Mouse (Mus musculus) heart, embryonic 16.5 days (tissue): ENCODE measurements at regions not wholly inside any gene's neighbourhood (a gene's known extent, or its start where the extent isn't known, plus 50 kb on each side); places are given as distances from the start of the nearest gene placed in this dataset.

Experiments
- ATAC-seq: fragments of 200-750 bp; cut with Nextera tagmentation; replicated peaks from 2 replicates; pipeline ENCODE4 v1.8.0; 2017; ENCODE audit warnings: moderate number of reproducible peaks; ENCODE audit not compliant: insufficient read depth, low FRiP score; ENCODE audit errors: extremely low read depth
- H3K27ac ChIP-seq: fragments of 300-500 bp; sonication (generic); 2 replicates; pipeline ENCODE4 v1.5.1; 2014; ENCODE audit warnings: mild to moderate bottlenecking, low read length, control low read depth, moderate library complexity
- H3K27me3 ChIP-seq: fragments of 300-500 bp; sonication (generic); 2 replicates; pipeline ENCODE4 v1.6.1; 2014; ENCODE audit warnings: low read length, mixed read lengths; ENCODE audit not compliant: control insufficient read depth, insufficient read depth
- H3K36me3 ChIP-seq: fragments of 300-500 bp; sonication (generic); 2 replicates; pipeline ENCODE4 v1.6.1; 2014; ENCODE audit not compliant: control insufficient read depth, insufficient read depth
- H3K4me1 ChIP-seq: fragments of 300-500 bp; sonication (generic); 2 replicates; pipeline ENCODE4 v1.6.1; 2014; ENCODE audit warnings: low read length, mixed read lengths; ENCODE audit not compliant: control insufficient read depth, insufficient read depth
- H3K4me2 ChIP-seq: fragments of 300-500 bp; sonication (generic); 2 replicates; pipeline ENCODE4 v1.6.1; 2014; ENCODE audit warnings: low read depth, mild to moderate bottlenecking, control low read depth, low read length
- H3K4me3 ChIP-seq: fragments of 300-500 bp; sonication (generic); 2 replicates; pipeline ENCODE4 v1.5.1; 2014; ENCODE audit warnings: mild to moderate bottlenecking, control low read depth, low read length
- H3K9ac ChIP-seq: fragments of 300-500 bp; sonication (generic); 2 replicates; pipeline ENCODE4 v1.6.1; 2014; ENCODE audit warnings: low read length, control low read depth
- H3K9me3 ChIP-seq: fragments of 300-500 bp; sonication (generic); replicated peaks from 2 replicates; pipeline ENCODE4 v1.6.1; 2016; ENCODE audit warnings: low read length; ENCODE audit not compliant: control insufficient read depth
- whole genome bisulfite sequencing: fragments of 180-500 bp; shearing (Covaris S2); extraction: QIAGEN DNeasy Blood & Tissue Kit; methylation state at CpG from one replicate; pipeline ENCODE4 v1.1.7; 2014; 5-methylcytosine and 5-hydroxymethylcytosine counted together

DNA sequence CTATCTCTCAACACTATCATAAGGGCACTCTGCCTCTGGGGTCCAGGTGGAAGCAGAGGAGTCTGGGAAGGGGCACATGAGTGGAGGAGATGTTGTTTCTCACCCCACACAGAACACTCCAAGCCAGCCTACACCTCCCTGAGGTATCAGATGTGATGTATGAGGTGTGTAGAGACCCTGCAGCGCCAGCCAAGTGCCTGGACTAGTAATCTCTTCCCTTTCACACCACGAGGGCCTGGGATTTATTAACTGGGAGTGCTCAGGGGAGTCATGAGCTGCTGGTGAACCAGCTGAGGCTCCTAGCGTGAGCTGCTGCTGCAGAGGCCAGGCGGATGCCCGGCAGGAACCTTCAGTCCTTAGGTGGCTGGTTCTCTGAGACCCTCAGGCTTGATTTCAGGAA lies 60.6 kb upstream of the Tle3 start:
- H3K9me3 ChIP-seq: no peaks in the 10 kb centered on the region

DNA sequence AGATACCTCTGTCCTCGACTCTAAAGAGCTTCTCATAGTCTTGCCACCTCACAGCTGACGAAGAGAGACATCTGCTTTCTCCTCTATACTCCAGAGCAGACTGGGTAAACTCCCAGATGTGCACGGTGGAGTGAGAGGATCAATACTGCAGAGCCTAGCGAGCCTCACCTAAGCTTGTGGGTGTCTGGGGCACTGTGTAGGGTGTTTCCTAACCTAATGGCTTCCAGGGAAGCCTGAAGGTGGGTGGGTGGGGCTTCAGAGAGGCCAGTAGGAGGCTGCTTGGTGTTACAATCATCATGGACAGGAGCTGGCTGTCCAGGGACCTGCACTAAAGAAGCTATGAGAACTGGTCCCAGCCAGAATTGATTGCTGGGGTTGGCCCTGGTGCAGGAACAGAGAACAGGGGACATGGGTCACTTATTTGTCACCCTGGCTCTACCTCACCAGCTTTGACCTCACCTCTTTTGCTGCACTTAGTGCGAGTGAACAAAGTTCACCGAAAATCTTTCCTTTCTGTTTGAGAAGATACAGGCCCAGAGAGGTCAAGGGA lies 57.5 kb upstream of the Tle3 start:
- Histone ChIP-seq H3K27me3 (peaks cover 98% of the 10 kb centered on the region), H3K4me3 (no peak overlapping the region), H3K4me1 (peaks cover 20% of the 10 kb centered on the region), H3K36me3 (no peaks in the 10 kb centered on the region), H3K27ac (no peak overlapping the region; the same call in 1 of the 2 replicates), H3K4me2 (no peak overlapping the region), H3K9me3 (peaks cover 6% of the 10 kb centered on the region; the same call in 1 of the 2 replicates), H3K9ac (no peak overlapping the region)
- WGBS: 56% methylated on average over 6 of the region's 6 CpGs
- ATAC-seq: no peak

More for the DNA sequence above, 60.6 kb upstream of the Tle3 start:
- H3K36me3 ChIP-seq: no peaks in the 10 kb centered on the region
- H3K4me2 ChIP-seq: no peak overlapping the region
- no peak for ATAC-seq
- peaks cover 90% of the 10 kb centered on the region for H3K27me3 ChIP-seq
- 38% methylated on average over 5 of the region's 5 CpGs for WGBS
- H3K4me1 ChIP-seq: peaks cover 20% of the 10 kb centered on the region
- no peak overlapping the region for H3K9ac ChIP-seq
- no peak overlapping the region for H3K27ac ChIP-seq
- H3K4me3 ChIP-seq: no peak overlapping the region

DNA sequence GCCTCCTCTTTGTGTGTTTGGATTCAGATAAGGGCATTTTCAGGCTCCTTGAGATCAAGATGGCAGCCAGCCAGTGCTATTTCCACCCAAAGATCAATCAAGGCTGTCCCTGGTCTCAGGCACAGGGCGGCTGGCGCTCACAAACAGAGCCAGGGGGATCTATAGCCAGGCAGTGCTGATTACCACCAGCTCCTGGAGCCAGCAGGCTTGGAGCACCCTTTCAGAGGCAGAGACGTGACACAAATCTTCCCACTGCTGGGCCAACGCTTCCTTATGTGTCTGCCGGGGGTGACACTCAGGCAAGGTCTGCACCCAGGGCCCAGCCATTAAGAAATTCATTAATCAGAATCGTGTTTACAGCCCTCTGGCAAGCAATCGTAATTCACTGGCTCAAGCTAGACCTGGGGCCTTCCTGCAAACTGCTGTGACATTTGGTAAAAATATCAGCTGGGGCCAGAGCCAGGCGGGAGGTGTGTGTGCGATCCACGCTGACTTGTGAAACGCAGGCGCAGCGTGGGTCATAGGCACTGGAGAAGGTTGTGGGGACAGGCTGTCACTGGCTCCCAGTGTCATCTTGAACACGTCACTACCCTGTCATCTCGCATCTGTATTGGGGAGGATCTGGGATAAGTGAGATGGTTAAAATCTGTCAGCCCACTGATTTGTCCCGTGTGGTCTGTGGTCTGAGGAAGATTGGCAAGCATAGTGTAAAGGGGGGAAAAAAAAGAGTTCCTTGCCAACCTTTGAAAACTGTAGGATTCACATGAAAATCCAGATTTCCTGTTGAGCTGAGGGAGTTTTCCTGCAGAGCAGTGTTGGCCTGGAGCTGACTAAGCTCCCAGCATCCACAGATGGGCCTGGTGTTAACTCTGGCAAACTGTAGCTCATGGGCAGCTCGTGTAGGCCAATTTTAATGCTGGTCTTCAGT lies 56.5 kb upstream of the Tle3 start:
- WGBS: 29% methylated on average over 17 of the region's 17 CpGs
- Histone ChIP-seq H3K9ac (no peak overlapping the region), H3K27me3 (peaks cover 98% of the 10 kb centered on the region), H3K27ac (peak overlapping the region; percentile 71), H3K4me1 (peaks cover 20% of the 10 kb centered on the region), H3K9me3 (peaks cover 6% of the 10 kb centered on the region; the same call in 1 of the 2 replicates), H3K36me3 (no peaks in the 10 kb centered on the region), H3K4me3 (no peak overlapping the region), H3K4me2 (no peak overlapping the region)
- peak; percentile 57 for ATAC-seq

DNA sequence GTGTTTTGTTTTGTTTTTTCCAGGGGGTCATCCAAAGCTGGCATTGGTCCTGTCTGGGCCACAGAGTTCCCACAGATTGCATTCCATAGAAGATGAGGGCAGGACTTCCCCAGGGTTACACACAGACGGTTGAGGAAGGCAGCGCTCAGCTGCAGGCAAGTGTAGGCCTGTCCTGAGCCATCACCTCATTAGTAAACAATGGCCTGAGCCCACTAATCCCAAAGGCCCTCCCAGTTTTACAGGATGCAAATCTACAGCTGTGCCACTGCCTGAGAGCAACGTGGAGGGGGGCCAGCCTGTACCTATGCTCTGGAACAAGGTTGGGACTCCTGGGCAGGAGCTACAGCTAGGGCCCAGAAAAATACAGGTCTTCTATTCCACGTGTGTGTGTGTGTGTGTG lies 55.7 kb upstream of the Tle3 start:
- no peak for ATAC-seq
- H3K4me2 ChIP-seq: no peak overlapping the region
- peak overlapping the region; percentile 36; the same call in 1 of the 2 replicates for H3K27ac ChIP-seq
- H3K9me3 ChIP-seq: peaks cover 6% of the 10 kb centered on the region; the same call in 1 of the 2 replicates
- H3K4me1 ChIP-seq: peaks cover 22% of the 10 kb centered on the region
- no peaks in the 10 kb centered on the region for H3K36me3 ChIP-seq
- WGBS: 47% methylated on average over 4 of the region's 4 CpGs
- H3K27me3 ChIP-seq: peaks cover 96% of the 10 kb centered on the region
- no peak overlapping the region for H3K4me3 ChIP-seq
- no peak overlapping the region for H3K9ac ChIP-seq

DNA sequence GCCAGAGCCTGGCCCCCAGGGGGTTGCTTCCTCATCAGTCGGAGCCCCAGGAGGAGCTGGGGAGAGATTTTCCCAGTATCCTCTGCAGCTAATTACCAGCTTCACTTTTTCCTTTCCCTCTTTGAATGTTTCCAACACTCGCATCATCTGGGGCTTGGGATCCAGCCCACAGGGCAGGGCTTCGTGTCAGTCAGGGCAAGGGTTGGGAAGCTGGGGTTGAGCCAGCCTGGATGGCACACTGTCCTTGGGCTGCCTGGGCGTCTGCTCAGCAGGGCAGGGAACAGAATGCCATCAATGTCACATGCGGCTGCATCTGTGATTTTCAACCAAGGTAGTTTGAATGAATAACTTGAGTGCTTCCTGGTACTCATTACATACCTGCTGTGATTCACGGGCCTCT lies 52.4 kb upstream of the Tle3 start:
- Histone ChIP-seq H3K9me3 (peaks cover 6% of the 10 kb centered on the region; the same call in 1 of the 2 replicates), H3K4me1 (peaks cover 29% of the 10 kb centered on the region)
- no peak for ATAC-seq

DNA sequence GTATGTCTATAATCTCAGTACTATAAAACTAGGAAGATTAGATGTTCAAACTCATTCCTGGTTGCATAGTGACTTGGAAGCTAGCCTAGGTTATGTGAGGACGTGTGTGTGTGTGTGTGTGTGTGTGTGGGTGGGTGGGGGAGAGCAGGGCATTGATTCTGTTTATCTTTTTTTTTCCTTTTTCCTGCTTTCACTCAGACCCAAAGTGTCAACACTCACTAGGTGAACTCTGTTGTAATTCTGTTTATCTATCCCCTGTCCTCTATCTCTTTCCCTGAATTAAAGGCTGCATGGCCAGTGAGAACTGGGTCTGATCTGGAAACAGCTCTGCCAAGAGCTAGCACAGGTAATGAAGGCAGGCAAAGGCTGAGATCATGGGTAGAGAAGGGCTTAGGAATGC lies 50.9 kb upstream of the Tle3 start:
- Histone ChIP-seq H3K4me3 (no peak overlapping the region), H3K9ac (no peak overlapping the region), H3K4me1 (peaks cover 25% of the 10 kb centered on the region), H3K4me2 (no peak overlapping the region), H3K36me3 (no peaks in the 10 kb centered on the region), H3K9me3 (peaks cover 6% of the 10 kb centered on the region; the same call in 1 of the 2 replicates), H3K27me3 (peaks cover 97% of the 10 kb centered on the region), H3K27ac (no peak overlapping the region)
- WGBS: 48% methylated on average over 1 of the region's 1 CpGs
- ATAC-seq: no peak

More for the DNA sequence above, 52.4 kb upstream of the Tle3 start:
- H3K4me3 ChIP-seq: no peak overlapping the region
- H3K9ac ChIP-seq: no peak overlapping the region
- peaks cover 96% of the 10 kb centered on the region for H3K27me3 ChIP-seq
- H3K36me3 ChIP-seq: no peaks in the 10 kb centered on the region
- no peak overlapping the region for H3K4me2 ChIP-seq
- H3K27ac ChIP-seq: no peak overlapping the region
- 57% methylated on average over 6 of the region's 6 CpGs for WGBS

DNA sequence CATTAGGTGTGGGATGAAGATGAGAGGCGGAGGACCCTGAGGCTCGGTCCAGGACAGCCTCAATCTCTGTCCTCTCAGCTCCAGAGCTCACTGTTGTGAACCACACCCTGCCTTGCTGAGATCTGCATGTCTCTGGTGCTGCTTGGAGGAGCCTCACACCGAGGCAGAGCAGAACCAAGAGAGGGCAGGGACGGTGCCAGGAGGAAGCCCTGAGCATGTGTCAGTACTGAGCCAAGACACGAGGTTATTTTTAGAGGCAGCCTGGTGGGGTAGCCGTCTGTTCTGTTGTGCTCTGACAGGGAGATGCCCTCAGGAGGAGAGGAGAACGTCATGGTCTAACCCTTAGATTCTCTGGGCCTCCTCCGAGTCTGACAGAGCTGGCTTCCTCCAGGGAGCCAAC lies 50.3 kb upstream of the Tle3 start:
- peaks cover 6% of the 10 kb centered on the region; the same call in 1 of the 2 replicates for H3K9me3 ChIP-seq
- WGBS: 26% methylated on average over 8 of the region's 8 CpGs
- H3K9ac ChIP-seq: no peak overlapping the region
- ATAC-seq: peak; percentile 20; the same call in 1 of the 2 replicates
- peaks cover 97% of the 10 kb centered on the region for H3K27me3 ChIP-seq
- H3K36me3 ChIP-seq: no peaks in the 10 kb centered on the region
- peaks cover 22% of the 10 kb centered on the region for H3K4me1 ChIP-seq
- no peak overlapping the region for H3K27ac ChIP-seq
- H3K4me3 ChIP-seq: no peak overlapping the region
- H3K4me2 ChIP-seq: no peak overlapping the region

DNA sequence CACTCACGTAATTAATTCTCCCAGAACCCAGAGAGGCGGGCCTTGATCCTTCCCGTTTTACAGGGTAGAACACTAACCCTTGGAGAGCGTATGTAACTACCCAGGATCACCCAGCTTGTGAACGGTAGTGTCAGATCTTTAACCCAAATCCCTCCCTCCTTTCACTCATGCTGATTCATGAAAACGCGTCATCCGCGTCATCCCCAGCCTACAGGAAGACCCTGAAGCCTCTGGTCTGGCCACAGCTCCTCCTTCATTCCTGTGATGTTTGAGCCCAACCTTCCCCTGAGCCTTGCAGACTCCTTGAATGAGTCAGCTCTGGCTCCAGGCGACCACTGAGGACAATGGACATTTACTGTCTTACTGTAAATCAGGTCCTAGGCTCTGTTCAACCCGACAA lies 49.8 kb upstream of the Tle3 start:
- H3K4me2 ChIP-seq: no peak overlapping the region
- no peak overlapping the region for H3K4me3 ChIP-seq
- 44% methylated on average over 11 of the region's 11 CpGs for WGBS
- peaks cover 22% of the 10 kb centered on the region for H3K4me1 ChIP-seq
- peaks cover 97% of the 10 kb centered on the region for H3K27me3 ChIP-seq
- H3K9me3 ChIP-seq: peaks cover 6% of the 10 kb centered on the region; the same call in 1 of the 2 replicates
- H3K36me3 ChIP-seq: no peaks in the 10 kb centered on the region
- H3K27ac ChIP-seq: no peak overlapping the region
- ATAC-seq: no peak
- no peak overlapping the region for H3K9ac ChIP-seq
